Mouse (Mus musculus) spleen, adult 10 weeks (tissue): ENCODE data around the gene Ftcd. TPM values are rescaled to one million over a fixed set of nuclear protein-coding genes. Genes with fewer than 3 reads are reported as not detected.

Experiments used
- polyA plus RNA-seq: library from polyadenylated mRNA; stranded (reverse); fragments of 350-450 nt; fragmentation: Illumina TruSeq; extraction: RNeasy Lipid Tissue Mini Kit (QIAGEN cat#74804); gene quantifications from one replicate; pipeline ENCODE4 v1.2.3, GENCODE M21; 2015; ENCODE audit warnings: low replicate concordance; ENCODE audit not compliant: insufficient read depth

The Ftcd gene
- not detected for polyA plus RNA-seq

DNA sequence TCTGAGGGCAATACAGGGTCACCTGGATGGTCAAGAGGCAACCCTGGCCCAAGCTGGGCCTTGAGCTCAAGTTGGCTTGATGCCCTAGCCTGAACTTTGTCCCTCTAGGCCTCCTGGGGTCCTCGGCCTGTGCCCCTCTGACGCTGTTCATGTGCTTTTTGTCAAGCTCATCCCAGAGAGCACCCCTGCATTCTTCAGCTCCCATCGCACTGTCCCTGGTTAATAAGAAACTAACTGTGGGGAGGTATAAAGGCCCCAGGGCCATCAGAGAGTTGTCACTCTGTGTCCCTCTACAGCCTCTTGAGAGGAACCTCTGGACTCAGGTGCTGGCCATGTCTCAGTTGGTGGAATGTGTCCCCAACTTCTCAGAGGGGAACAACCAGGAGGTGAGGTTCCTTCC is at the start of gene Ftcd:
Ftcd (plus strand) TSS at position 275 of the 400 bp plus-strand sequence.

DNA sequence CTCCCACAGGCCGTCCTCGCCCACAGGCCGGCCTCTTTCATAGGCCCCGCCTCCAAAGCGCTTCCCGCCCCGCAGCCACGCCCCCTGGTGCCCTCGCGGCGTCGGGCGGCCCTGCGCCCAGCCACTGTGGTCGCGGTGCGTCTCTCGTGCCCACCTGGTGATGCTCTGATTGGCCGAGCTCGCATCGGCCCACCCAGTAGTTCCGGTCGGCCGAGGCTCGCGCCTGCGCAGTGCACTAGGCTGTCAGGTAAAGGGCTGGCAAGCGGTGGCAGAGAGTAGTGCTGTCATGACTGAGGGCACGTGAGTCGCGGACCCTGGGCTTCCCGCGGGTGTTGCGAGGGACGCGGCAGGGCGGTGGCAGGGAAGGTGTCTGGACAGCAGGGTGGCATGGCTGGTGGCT is 44.1 kb upstream of the Ftcd start, which contains the start of gene Lss:
Lss (plus strand) TSS at position 214 of the 400 bp plus-strand sequence.

DNA sequence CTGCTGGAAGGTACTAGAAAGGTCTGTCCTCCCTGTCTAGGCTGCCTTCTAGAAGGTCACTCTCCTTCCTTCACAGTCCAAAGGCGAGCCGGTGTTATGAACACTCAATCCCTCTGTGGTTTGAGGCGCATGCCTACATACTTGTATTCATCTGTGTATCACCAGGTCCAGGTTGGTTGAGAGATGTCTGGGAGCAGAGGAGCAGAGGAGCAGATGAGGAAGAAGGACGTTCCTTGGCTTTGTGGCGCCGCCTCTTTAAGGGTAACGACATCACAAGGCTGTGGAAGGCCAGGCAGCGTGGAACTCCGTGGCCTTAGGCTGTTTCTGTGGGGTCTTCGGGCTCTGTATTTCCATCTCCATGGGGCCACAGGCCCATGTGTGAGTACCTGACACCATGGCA is 13.5 kb upstream of the Ftcd start, which contains the start of gene Spatc1l:
Spatc1l (plus strand) TSS at position 301 of the 400 bp plus-strand sequence.

DNA sequence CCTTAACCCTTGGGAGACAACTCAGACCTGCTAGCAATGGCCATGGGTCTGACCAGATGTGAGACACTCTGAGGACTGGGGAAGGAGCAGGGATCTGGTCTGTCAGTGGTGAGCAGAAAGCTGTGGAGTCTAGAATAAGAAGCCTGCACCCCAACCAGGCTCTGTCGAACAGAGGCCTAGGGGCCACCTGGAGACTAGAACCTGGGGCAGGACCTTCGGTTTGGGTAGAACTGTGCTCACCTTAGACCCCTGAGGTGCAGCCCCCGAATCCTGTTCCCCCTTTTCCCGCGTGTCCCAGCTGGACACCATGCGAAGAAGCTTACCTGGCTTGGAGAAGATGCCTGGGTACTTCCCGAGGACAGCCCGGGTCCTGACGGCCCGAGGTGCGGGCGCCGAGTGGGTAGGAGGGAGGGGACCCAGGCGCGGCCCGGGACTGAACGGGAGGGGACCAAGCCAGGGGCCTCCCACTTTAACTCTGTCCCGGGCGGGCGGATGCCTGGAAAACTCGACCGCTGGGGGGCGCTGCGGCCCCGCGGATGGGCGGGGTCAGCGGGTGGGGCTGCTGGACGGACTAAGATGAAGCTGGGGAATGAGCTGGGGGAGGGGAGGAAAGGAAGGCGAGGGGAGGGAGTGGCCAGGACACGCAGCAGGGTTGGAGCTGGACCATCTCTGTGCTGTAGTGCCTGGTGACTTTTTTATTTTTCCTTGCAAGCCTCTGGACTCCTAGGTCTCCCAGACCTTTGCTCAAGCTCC is 47.7 kb downstream of the Ftcd start, which contains the start of gene Col6a2:
Col6a2 (minus strand) TSS at position 703 of the 753 bp plus-strand sequence.

Other genes with a start within 250 kb of the Ftcd start
- gene Dip2a, start 230.4 kb upstream of the Ftcd start, polyA plus RNA-seq: 5.4 TPM
- not detected for gene AC141477.1, start 135.2 kb upstream of the Ftcd start, polyA plus RNA-seq
- 29.5 TPM for gene Pcnt, start 132.9 kb upstream of the Ftcd start, polyA plus RNA-seq
- not detected for gene 2610028H24Rik, start 126.6 kb upstream of the Ftcd start, polyA plus RNA-seq
- 54.3 TPM for gene Mcm3ap, start 106.7 kb upstream of the Ftcd start, polyA plus RNA-seq
- gene Ybey, start 106.5 kb upstream of the Ftcd start, polyA plus RNA-seq: 2.1 TPM
- gene Lss, start 44.1 kb upstream of the Ftcd start, polyA plus RNA-seq: 8.5 TPM
- gene Spatc1l, start 13.4 kb upstream of the Ftcd start, polyA plus RNA-seq: not detected
- 3.7 TPM for gene Col6a2, start 48.0 kb downstream of the Ftcd start, polyA plus RNA-seq
- gene Col6a1, start 150.5 kb downstream of the Ftcd start, polyA plus RNA-seq: 7.6 TPM